Mouse (Mus musculus) large intestine, adult 2 months (tissue): ENCODE data around the gene Ephb1. TPM values are rescaled to one million over a fixed set of nuclear protein-coding genes. Genes with fewer than 3 reads are reported as not detected.

Experiments
- DNase-seq: peaks from one replicate; pipeline ENCODE4 v3.0.0-alpha.2; 2012; ENCODE audit warnings: low read depth, low spot score
- WGBS: fragments of 180-500 bp; shearing (Covaris S2); methylation state at CpG from one replicate; pipeline ENCODE4 v1.1.7; 2018; 5-methylcytosine and 5-hydroxymethylcytosine counted together
- polyA plus RNA-seq: library from polyadenylated mRNA; depleted of rRNA; stranded (reverse); fragments of >200 nt; gene quantifications from 2 replicates; pipeline ENCODE4 v1.2.3, GENCODE M21; 2012

Gene Ephb1
- polyA plus RNA-seq, 1 experiment: 0.56 TPM

DNA sequence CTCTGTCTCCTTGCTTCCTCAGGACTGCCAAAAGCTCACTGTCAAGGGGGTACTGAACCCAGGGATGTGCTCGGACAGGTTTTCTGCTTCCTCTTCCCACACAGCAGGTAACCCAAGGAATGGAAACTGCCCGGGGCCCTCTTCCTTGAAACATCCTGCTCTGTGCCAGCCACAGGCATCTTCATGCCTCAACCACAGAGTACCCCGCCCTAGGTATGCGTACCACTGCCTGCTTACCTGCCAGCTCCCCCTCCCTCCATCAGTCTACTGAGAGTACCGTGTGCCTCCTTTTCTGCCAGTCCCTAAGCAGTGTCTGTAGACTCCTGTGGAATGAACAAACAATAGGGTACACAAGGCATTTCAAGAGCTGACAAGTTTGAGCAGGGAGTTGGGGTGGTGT is 265.9 kb downstream of the Ephb1 start:
- DNase-seq: no peak
- 68% methylated on average over 5 of the region's 5 CpGs for WGBS

DNA sequence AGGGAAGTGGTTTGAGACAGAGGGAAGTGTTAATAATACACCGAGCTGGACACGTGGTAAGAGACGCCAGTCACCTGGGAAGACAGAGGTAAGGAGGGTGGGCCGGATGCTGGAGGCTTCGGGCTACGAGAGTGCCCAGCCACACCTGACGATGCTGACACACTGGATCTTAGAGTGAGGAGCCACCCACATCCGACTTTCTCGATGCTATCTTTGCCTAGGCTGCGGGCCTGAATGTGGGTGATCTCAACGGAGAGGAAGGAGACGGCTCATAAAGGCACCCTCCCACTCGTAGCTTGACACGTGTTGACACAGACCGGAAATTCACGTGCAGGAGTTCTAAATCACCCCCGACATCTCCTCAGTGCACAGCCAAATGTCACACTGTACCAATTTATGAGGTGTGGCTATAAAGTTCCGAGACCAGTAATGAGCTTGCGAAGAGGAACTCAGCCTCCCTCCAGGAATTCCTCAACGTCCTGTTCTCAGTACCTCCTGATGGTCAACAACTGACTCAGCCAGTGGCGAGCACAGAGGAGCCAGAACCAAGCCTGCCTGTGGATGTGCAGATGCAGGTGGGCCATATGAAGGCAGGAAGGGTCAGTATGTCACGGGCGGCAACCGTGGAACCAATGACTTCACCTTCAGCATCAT is 268.3 kb downstream of the Ephb1 start:
- WGBS: 47% methylated on average over 24 of the region's 24 CpGs
- no peak for DNase-seq

GRCm38 (mm10) chr9:102085477-102085876 is 269.0 kb downstream of the Ephb1 start:
- 89% methylated on average over 9 of the region's 9 CpGs for WGBS

GRCm38 (mm10) chr9:102080934-102081333 is 273.6 kb downstream of the Ephb1 start:
- WGBS: 74% methylated on average over 5 of the region's 5 CpGs
- no peak for DNase-seq

More at GRCm38 (mm10) chr9:102085477-102085876, 269.0 kb downstream of the Ephb1 start:
- no peak for DNase-seq

- no peak for DNase-seq
- 92% methylated on average over 2 of the region's 2 CpGs for WGBS
Observed at GRCm38 (mm10) chr9:102079151-102079550, 275.3 kb downstream of the Ephb1 start.

DNA sequence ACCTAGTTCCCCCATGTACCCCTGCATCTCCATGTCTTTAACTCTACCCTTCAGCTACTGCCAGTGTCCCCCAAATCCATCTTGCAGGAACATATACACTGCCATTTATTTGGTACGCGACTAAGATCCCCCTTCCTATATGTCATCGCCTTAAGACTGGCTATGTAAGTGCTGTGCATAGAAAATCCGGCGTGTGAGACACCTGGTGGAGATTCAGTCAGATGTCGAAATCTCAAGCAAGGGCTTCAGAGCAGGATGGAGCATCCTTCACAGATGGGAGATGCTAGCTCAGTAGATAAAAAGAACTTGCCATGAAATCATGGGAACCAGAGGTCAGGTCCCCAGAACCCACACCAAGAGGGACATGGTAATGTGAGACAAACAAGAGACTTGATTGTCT is 276.3 kb downstream of the Ephb1 start:
- DNase-seq: no peak
- 82% methylated on average over 6 of the region's 6 CpGs for WGBS

GRCm38 (mm10) chr9:102075539-102075938 is 279.0 kb downstream of the Ephb1 start:
- DNase-seq: no peak
- 59% methylated on average over 4 of the region's 4 CpGs for WGBS

GRCm38 (mm10) chr9:102073404-102073803 is 281.1 kb downstream of the Ephb1 start:
- 89% methylated on average over 5 of the region's 5 CpGs for WGBS
- DNase-seq: no peak

GRCm38 (mm10) chr9:102069151-102069882 is 285.2 kb downstream of the Ephb1 start:
- WGBS: 81% methylated on average over 3 of the region's 3 CpGs
- DNase-seq: no peak

DNA sequence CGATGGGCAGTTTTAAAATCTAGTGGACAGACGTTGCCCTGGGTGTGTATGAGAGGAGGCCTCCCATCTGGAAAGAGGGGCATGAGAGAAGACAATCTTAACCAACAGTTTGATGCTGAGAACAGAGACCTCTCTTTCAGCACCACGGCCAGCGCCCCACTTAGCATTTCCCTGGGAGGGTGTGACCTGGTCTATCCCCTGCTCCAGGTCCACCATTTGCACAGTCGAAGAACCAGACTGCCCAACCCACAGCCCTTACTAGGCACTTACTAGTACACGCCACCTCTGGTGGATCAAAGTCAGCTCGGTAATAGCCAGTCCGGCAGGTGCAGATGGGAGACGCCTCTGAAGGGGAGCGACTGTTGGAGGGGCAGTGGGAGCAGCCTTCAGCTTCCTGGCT is 287.9 kb downstream of the Ephb1 start:
- DNase-seq: no peak
- 64% methylated on average over 10 of the region's 10 CpGs for WGBS

DNA sequence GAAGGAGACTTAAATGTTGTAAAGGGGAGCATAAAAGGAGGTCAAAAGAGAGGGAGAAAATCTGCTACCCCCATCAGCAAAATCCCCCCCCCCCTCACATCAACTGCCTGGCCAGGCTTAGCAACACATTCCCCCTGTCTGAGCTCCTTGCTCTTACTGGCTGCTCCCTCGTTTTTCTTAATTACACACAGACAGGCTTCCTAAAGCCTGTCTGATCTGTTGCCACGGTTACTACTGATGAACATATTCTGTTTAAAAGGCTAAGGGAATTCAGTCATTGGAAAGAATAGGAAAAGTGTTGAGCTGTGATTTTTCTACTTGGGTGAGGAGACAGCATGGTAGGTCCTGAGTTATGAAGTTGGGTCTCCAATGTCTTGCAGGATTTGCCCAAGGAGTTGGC is 308.6 kb downstream of the Ephb1 start:
- whole genome bisulfite sequencing: 42% methylated on average over 2 of the region's 2 CpGs
- no peak for DNase-seq

DNA sequence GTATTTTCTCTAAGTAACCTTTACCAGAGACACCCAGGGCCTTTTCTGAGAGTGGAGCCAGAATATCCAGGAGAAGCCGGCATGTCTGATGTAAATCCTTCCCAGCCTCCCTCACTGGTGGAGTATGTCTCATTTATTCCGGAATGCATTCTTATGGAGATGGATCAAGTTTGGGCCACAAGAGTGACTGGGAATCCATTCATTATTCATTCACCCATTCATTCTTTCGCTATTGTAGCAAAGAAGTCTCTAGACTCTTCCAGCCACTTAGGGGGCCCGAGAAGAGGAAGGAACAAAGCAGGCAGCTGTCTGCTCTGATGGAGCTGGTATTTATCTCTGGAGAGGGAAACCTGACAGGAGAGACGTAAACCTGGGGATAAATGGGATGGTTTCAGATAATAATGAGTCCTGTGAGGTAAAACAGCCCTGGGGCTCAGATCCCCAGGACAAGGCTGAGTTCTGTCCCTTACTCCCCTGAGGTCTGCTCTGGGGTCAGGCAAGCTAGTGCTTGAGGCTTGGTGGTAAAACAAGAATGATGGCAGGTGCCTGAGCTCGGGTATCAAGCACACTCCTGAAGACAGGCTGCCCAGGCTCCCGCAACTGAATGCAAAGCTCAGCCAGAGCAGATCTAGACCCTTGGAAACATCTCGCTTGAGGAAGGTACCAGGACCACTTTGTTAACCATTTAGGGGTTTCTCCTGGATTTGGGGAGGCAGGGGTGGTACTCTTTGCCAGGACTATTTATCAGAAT is 309.2 kb downstream of the Ephb1 start:
- WGBS: 62% methylated on average over 8 of the region's 8 CpGs

GRCm38 (mm10) chr9:102039011-102039733 is 315.3 kb downstream of the Ephb1 start:
- 59% methylated on average over 6 of the region's 6 CpGs for WGBS
- no peak for DNase-seq

More for the DNA sequence above, 309.2 kb downstream of the Ephb1 start:
- no peak for DNase-seq

- no peak for DNase-seq
- 50% methylated on average over 5 of the region's 5 CpGs for WGBS
Observed at GRCm38 (mm10) chr9:102036132-102036531, 318.4 kb downstream of the Ephb1 start.

DNA sequence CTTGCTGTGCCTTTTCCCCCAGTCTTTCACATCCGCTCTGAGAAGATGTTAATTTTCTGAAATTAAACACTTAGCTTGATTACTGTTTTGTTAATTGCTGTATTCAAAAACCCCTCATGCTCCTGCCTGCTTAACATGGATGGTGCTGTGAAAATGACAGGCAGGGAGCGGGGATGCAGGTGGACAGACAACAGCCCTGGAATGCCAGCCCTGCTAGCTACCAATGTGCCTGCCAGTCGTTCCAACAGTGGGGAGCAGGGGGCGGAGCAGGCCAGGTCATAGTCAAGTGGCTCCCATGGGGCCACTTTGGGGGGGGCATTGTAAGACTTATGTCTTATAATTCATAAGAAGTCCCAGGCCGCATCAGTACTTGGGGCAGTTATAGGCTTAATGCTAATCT is 321.3 kb downstream of the Ephb1 start:
- WGBS: 81% methylated on average over 5 of the region's 5 CpGs
- no peak for DNase-seq

DNA sequence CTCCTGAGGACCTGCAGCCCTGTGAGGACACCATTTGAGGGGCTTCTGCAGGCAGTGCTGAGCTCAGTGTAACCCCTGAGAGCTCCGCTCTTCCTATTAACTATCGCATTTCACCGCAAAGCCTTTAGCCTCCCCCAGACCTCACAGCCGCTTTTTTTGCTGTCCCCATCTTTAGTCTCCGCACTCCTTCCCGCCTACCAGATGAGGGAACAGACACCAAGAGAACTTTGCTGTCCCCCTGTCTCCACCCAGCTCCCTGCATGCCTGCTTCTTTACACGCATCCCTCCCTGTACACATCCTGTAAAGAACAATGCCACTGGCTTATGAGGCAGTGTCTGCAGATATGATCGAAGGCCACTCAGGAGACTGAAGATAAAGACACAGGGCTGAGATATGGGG is 322.1 kb downstream of the Ephb1 start:
- 77% methylated on average over 8 of the region's 8 CpGs for WGBS
- no peak for DNase-seq

DNA sequence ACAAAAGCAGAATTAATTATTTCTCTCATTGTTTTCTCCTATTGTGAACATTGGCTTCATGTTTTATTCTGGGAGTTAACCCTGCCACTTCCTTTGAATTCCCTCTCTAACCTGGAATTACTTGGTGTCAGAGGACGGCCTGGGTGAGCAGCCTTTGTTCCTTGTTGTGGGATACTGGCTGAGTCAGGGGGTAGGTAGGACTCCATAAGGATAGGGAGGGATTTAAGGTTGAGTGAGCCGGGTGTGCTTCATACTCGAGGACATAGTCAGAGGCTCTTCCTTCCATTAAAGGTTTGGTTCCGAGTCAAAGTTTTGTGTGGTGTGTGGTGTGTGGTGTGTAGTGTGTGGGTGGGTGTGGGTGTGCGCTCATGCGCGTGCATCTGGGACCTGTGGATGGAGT is 324.8 kb downstream of the Ephb1 start:
- no peak for DNase-seq
- WGBS: 80% methylated on average over 7 of the region's 7 CpGs

- 57% methylated on average over 2 of the region's 2 CpGs for WGBS
- DNase-seq: no peak
Observed at GRCm38 (mm10) chr9:102026136-102026535, 328.4 kb downstream of the Ephb1 start.

DNA sequence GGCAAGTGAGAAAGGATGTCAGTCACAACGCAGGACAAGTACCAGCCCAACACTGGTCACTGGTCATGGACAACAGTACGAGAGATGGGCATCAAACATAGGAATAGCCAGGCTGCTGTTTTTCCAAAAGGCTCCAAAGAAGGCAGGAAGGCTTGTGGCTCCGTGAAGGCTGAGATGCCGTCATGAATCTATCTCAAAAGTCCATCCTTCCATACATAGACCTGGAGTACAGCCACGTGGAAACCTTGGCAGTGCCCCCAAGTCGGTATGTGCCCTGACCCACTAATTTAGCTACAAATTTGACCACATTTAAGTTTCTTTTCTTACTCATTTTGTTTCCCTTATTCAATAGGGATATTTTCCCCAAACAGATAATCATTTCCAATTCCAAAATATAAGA is 329.4 kb downstream of the Ephb1 start:
- DNase-seq: no peak
- WGBS: 78% methylated on average over 6 of the region's 6 CpGs

DNA sequence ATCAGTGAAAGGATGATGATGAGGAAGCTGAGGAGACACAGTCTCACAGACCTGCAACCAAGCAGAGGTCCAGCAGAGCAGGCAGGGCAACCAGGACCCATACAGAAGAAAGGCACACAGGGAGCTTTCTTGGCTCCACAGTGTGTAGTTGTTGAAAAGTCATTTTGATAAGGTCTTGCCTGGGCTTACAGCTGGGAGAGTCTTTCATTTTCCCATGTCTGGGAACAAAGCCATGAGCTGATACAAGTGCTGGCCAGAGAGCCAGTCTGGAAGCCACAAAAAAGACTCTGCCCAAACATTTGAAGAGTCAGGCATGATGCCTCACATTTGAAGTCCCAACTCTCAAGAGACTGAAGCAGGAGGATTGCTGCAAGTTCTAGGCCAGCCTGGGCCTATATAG is 339.0 kb downstream of the Ephb1 start:
- DNase-seq: no peak
